Mouse (Mus musculus) thymus, adult 18-20 months (tissue): Measurements from ENCODE around the gene Map3k11.

Experiments used
- DNase-seq, 2 experiments: peaks; one replicate each; pipeline ENCODE4 v3.0.0; 2022; ENCODE audit warnings: mixed read lengths in 2 of 2

Map3k11 gene

DNA sequence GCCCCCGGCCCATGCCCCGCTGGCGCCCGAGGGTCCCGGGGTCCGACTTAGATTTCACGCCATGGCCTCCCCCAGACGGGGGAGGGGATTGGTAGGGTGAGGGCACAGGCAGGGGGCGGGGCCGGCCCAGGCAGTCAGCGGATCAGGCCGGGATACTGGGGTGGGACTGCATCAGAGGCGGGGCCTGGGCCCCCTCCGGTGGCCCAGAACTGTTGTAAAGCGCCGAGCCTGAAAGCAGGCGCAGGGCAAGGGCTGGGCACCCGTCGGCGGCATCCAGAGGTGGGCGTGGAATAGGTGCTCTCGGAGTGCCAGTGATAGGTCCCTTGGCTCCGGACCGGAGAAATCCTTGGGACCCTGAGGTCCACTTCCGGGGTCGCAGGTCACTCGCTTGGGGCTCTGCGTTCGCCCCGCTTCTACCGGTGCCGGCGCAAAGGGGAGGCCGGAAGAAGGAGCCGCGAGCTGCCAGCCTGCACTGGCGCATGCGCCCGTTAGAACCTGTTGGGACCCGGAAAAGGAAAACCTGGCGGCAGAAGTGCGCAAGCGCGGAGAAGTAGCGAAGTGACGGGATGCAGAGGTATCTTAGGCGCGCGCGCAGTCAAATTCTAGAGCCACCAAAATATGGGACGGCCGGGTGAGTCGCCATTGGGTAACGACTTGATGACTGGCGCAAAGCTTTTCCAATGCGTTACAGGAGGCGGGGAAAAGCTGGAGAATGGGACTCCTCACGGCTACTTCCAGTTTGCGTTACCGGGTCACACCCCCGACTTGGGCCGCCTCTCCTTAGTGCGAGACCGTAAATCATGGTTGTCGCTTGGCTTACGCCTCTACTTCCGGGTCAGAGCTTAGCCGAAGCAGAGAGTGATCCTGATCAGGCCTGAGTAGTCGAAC lies at the start of gene Map3k11, which contains the start of gene Pcnx3:
Gene Map3k11 (plus strand): TSS at position 543 of the 888 bp plus-strand sequence.
Gene Pcnx3 (minus strand): TSS at position 709 of the 888 bp plus-strand sequence.
- peak; percentile 97 to 98 for DNase-seq

DNA sequence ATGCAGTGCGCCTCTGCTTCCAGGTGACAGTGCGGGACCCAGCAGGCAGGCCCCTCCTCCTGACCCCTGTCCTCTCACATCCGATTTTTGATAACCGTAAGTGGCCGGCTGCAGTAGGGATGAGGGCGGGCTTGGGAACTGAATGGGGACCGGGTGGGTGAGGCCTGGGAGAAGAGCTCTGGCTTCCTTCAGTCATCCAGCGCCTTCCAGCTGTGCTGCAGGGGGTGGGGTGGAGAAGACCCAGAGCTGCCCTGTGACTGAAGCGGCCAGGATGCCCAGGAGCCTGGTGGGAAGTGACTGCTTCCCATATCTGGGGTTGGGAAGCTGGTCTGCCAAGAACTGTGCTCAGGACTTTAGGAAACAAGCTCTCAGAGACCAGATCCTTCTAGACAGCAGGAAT lies 48.2 kb upstream of the Map3k11 start:
- DNase-seq = no peak

DNA sequence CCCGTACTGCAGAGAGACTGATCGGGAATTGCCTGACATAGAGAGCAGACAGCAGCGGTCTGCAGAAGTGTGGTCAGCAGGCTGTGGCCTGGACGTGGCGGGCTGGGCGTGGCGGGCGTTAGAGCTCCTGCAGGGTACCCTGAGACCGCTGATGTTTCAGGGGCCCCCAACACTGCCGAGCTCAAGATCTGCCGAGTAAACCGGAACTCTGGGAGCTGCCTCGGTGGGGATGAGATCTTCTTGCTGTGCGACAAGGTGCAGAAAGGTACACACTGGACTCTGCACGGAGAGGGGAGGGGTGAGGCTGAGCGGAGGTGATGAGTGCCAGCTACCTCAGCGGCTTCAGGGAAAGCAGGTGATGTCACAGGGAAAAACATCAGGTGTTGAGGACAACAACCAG lies 47.5 kb upstream of the Map3k11 start:
- no peak for DNase-seq

DNA sequence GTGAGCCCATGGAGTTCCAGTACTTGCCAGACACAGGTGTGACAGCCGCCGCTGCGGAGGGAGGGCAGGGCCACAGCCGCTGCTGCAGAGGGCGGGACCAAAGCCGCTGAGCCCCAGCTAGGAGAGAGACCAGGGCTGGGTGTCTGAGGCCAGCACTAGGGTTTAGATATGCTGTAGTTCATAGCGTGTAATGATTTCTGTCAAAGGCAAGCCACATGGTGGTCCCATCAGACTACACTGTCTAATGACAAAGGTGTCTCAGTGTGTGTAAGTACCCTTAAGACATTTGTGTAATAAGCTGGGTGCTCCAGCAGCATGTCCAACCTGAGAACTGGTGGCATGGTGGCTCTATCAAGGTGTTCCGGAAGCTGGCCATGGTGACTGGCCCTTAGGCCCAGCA lies 46.9 kb upstream of the Map3k11 start:
- no peak for DNase-seq

DNA sequence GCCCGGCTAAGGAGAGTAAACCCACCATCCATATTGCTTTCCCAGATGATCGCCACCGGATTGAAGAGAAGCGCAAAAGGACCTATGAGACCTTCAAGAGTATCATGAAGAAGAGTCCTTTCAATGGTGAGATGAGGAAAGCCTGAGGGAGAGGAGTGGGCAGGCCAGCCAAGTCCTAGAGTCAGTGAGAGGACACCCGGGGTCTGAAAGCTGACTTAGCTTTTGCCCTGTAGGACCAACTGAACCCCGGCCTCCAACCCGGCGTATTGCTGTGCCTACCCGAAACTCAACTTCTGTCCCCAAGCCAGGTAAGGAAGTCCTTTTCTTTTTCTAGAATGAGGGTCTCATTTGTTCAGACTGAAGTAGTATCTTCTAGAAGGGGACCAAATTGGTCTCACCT lies 43.3 kb upstream of the Map3k11 start:
- no peak for DNase-seq

DNA sequence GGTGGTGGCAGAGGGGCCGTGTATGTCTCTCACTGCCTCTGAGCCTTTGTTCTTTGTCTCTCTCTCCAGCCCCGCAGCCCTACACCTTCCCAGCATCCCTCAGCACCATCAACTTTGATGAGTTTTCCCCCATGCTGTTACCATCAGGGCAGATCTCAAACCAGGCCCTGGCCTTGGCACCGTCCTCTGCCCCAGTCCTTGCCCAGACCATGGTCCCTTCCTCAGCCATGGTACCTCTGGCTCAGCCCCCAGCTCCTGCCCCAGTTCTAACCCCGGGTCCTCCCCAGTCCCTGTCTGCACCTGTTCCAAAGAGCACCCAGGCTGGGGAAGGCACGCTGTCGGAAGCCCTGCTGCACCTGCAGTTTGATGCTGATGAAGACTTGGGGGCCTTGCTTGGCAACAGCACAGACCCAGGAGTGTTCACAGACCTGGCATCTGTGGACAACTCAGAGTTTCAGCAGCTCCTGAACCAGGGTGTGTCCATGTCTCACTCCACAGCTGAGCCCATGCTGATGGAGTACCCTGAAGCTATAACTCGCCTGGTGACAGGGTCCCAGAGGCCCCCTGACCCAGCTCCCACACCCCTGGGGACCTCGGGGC lies 41.7 kb upstream of the Map3k11 start:
- DNase-seq = no peak

DNA sequence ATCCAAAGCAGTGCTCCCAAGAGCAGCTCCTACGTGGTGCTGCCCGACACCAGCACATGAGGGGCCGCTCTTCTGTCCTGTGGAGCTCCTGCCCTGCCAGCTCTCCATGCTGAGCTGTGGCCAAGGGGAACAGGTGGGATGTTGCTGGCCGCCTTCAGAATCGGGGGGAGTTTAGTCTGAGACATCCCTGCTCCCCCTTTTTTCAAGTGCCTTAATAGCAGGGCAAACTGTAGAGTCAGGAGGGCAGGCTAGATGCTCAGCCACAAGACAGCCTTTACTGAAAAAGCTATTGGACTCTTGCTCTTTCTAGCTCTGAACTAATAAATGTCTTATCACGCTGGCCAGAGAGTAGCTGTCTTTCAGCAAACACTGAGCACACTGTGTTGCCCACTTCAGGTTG lies 40.8 kb upstream of the Map3k11 start:
- no peak for DNase-seq

DNA sequence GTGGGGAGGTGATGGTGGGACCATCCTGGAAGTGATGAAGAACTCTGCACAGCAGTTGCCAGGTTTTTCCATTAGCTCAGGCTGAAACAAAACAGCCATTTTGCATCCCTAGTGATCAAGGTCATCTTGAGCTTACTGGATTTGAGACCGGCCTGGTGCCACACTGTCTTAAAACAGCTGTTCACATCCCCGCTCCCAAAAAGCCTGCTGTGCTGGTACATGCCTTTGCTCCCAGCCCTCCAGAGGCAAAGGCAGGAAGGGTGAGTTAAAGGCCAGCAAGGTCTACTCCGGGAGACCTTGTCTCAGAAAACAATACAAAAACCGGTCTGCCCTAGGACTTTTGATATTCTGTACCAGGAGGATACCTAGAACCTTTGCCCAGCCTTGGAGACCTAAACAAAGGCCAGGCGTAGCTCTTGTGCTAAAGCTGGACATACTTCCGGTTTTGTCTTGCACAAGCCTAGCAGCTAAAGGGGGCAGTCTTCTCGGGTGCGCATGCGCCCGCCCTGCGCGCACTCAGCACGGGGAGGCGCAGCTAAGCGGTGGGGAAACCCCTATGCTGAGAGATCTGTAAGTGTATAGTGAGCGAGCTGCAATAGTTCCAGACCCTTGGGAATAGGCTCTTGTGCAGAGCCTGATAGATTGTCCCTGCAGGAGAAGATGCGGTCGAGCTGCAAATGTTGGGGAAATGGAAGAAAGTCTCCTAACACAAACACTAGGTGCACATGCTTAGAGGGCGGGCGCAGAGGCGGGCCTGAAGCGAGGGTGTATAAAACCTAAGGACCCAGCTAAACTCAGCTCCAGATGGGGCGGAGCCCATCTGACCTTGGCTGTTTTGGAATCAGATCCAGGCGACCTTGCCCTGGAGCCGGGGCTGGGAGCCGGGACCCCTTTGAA lies 39.9 kb upstream of the Map3k11 start:
- DNase-seq = peak; percentile 77 to 84

DNA sequence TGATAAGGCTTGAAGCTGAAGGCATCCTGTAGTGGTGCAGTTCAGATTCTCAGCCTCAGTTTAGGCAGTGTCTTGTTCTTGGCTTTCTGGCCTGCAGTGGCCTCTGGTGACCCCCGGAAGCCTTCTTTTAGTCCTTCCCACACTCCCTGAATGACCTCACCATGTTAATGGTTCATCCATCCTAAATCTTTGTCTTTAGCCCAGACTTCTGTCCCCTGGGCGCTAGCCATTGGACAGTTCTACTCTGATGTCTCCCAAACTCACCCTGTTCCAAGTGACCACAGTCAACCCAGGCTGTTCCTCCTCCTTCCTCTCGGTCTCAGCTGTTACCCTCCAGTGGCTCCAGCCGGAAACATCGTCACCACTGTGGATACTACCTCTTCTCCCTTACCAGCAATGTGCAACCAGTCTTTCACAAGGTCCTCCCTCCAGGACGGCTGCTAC lies 39.2 kb upstream of the Map3k11 start:
- no peak for DNase-seq

DNA sequence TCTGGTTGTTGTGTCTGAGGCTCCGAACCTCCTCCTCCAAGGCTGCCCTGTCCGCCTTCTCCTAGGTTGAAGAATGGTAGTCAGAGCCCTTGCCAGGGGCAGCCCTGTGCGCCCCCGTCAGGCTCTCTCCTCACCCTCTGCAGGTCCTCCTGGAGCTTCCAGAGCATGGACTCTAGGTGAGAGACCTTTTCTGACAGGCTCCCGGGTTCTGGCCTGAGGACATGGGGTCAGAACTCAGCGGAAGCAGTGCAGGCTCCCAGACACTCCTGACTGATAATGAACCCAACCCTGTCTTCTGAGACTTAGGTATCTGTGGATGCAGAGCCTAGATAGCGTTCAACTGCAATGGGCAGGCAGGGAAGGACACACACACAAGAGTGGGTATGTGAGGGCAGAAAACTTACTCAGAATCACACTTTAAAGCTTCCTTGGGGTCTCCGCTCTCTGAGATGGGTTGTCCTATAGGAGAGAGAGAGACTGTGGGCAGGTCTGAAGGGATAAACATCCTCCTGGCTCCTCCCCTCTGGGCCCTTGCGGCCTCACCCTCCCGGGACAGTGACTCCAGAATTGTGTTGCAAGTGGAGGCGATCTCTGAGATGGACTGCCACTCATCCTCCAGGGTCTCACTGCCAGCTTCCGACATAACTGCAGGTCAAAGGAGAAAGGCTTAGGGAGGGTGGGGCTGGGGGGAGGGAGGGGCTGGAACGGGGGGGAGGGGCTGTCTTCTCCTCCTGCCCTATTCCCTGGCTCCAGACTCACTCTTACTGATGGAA lies 36.9 kb upstream of the Map3k11 start:
- no peak for DNase-seq

DNA sequence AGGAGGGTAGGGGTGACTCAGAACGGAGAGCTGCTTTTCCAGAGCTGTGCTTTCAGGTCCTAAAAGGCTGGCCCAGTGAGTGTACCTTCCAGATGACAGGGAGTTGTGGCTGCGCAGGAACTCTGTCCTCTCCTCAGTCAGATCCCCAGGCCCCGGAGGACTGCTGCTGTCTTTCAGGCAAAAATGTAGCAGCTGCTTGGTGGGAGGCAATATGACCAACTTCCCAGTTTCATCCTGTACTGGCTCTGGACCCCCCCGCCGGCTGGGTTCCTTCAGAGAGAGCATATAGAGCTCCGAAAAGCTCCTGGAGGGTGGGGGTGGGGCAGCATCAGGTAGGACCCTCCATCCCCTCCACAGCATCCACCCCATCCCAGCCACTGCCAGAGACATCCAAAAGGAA lies 36.0 kb upstream of the Map3k11 start:
- no peak for DNase-seq

DNA sequence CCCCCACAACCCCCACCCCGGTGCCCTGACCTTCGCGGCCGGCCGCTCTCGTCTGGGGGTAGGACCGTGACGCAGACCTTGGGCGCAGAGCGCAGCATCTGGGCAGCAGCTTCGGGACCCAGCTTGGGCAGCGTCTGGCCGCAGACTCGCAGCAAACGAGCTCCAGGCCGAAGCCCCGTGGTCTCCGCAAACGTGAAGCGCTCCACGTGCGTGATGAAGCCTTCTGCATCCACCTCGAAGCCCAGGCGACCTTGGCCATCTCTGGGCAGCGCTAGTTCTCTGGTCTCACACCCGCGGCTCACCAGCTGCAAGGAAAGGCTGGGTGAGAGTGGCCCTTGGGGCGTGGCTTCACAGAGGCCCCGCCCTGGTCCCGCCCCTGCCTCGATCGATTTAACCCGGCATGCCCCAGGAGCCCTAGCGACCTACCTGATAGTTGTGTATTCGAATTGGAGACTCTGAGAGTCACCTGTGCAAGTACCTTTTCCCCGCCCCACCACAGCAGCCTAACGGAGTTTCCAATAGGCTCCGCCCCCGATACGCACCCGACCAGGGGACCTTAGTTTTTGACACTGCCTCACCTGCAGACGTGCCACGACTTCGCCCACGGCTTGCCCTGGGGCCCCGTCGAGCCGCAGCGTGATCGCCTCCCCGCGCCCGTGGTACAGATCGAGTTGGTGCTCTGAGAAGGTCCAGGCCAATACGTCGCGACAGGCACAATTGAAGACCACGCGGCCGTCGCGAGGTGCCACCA lies 34.4 kb upstream of the Map3k11 start:
- DNase-seq = no peak

DNA sequence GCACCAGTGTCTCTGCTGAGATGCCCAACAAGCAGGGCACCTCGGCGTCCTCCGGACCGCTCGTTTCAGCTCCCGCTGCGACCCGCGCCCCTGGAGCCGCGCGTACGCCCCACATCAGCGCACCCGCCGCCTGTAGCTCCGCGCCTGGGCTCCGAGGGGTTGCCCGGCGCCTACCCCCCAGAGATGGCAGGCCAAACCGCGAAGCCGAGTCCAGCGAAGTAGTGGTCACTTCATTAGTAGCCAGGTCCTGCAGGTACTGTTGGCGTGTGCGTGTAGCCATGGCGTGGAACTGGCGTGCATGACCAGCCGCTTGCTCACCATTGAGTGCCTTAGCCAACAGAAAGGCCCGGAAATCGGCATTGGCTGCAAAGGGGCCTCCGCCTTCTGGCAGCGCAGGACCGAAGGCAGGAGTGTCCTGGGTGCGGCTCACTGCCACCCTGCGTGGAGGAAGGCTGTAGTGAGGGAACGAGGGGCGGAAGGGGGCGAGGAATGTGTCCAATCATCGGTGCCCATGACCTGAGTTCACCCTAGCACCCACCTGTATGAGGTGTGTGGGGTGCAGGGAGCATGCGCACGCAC lies 33.7 kb upstream of the Map3k11 start:
- no peak for DNase-seq

DNA sequence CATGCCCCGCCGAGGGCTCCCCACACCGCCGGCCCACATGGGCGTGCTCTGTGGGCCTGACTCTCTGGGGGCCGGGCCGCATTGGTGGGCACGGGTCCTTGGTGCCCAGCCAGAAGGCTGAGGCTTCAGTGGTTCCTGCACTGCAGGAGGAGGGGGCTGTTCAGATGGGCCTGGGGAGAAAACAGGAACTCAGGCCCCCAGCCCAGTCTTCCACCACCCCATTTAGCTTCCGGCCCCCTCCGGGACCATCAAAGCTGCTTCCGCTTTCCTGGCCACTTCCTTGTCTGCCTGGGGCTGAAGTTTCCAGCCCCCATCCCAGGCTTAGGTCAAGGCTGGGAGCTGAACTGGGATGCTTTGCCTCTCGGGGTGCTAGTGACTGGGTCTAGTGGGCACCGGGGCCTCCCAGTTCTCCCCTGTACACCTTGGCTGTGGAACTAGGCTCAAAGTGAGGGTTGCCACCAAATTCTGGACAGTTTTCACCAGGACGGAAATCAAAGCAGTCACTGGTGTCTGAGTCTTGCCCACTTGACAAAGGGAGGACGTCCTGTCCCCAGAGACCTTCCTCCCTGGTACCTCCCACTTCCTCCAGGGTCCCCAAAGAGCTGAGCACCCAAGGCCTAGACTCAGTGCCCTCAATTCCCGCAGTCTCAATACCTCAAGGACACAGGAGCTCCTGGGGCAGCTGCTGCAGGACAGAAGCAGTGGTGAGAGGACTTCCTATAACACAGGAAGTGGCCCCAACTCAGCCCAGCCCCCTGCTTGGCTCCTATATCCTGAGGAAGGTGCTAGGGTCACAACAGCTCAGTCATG lies 27.4 kb upstream of the Map3k11 start:
- peak; percentile 56 to 73 for DNase-seq

DNA sequence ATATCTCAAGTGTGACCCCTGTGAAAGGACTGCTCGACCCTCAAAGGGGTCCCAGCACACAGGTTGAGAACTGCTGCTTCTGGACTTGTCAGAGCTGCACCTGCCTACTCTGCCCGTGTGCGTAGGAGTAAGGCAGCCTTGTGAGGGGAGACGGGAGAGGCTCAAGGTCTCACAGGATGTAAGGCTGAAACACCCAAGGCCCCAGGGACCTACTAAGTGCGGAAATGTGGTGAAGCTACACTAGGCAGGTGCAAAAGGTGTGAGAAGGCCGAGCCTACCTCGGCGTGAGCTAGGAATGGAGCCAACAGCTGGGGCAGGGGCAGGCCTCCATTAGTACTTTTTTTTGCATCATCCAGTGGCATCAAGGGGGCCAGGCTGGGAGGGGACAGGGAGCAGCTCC lies 26.2 kb upstream of the Map3k11 start:
- DNase-seq = peak; percentile 41 to 65

DNA sequence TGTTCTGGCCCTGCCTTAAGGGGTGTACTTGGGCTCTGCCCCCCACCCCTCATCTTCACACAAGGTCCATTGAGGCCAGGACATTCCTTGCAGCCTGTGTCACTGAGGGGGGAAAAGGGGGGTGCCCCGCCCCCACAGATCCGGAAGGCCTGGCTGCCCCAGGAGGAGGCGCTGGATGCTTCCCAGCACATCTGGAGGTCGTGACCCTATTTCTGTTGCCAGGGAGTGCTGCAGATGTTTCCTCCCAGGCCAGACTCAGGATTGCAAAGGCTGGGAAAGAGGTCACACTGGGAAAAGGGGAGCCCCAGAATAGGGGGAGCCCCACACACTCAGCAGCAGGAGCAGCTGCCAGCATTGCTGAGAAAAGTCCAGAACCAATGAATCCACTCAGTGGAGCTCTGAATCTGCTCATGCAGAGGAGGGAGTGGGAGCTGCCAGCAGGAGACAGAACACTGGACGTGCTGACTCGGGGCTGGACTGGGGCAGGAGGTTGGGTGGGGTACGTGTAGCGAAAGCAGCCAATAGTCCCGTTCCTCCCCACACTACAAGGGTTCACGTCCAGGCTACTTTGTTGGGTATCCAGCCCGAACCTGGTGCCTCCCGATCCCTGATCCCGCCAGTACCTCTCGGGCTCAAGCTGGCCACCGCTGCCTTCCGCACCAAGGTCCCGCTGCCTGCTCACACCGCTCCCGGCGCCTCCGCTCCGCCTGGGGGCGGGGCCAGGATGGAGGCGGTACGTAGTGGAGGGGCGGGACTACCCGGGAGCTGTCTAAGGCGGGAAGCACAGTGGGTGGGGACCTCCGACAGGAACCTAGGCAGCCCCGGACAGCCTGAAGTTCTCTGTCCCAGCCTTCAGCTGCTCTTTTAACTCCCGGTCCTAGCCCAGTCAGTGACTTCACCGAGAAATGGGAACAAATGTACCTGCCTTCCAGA lies 25.3 kb upstream of the Map3k11 start, which contains the start of gene Sipa1:
Gene Sipa1 (minus strand): TSS at position 727 of the 933 bp plus-strand sequence.
- DNase-seq = peak; percentile 94 to 95

DNA sequence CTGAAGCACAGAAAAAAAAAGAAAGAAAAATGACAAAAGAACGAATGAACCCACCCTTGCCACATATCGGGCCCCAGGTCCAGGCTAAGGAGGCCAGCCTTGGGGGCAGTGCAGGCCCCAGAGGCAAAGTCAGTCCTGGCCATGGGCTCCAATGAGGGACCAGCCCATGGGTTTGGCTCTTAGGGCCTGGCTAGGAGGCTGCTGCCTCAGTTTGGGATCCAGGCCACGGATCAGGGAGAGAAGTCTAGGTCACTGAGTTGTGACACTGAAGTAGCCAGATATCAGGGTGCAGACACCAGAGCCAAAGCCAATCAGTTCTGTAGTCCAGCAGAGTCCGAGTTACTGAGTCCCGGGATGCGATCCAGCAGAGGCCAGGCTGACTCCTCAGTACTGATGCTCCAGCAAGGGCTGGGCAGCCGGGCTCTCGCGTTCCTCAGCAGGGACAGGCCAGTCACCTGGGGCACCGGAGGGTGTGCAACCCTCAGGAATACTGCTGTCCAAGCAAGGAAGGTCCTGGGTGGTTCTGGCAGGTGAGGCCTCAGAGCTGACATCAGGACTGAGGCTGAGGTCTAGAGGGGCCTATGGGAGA lies 23.8 kb upstream of the Map3k11 start:
- DNase-seq = no peak

DNA sequence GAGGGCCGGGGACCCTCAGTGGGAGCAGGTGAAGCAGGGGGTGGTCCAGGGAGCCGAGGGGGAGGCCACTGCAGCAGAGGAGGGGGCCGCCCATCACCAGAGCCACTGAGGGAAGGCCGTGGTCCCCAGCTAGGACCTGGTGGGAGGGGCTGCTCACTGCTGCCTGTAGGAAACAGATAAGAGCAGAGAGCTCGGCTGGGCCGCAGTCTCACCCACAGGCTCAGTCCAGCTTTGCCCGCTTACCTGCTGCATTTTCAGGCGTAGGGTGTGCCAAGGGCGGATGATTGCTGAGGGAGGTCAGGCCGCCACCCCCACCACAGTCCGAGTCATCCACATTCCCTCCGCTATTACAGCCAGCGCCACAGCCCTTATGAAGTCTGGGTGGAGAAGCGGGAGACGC lies 23.1 kb upstream of the Map3k11 start:
- DNase-seq = no peak

DNA sequence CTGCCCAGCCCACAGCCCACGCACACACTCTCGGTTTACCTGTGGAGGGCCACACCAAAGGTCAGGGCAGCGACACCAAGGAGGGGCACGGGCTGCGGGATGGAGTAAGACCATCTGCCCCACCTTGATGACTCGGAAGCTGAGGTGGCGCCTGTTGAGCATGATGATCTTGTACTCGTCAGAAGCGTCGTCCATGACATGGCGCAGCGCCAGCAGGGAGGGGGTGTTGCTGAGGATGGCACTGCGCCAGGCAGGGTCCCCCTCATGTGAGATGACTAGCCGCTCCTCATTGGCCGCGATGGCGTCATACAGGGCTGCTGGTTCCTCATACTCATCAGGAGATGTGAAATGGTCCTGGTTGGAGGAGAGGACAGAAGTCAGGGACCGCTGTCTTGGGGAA lies 22.2 kb upstream of the Map3k11 start:
- DNase-seq = no peak
